Mouse (Mus musculus) CH12.LX (cell line): ENCODE measurements around the gene Tmem9.

Experiments used
- CTCF ChIP-seq, 2 experiments: IDR thresholded peaks in 1 of 2; conservative IDR thresholded peaks in 1 of 2; 2 replicates each; pipeline ENCODE4 v1.5.1; 2011 to 2012; ENCODE audit warnings: low read depth in 2 of 2, low read length in 2 of 2, improper control_type of control experiment in 1 of 2, inconsistent platforms in 1 of 2, mild to moderate bottlenecking in 1 of 2, moderate library complexity in 1 of 2
- ELF1 ChIP-seq: IDR thresholded peaks from 2 replicates; pipeline ENCODE4 v1.6.1; 2014; ENCODE audit warnings: low read depth, mild to moderate bottlenecking, inconsistent platforms, low read length, improper control_type of control experiment
- EP300 ChIP-seq: IDR thresholded peaks from 2 replicates; pipeline ENCODE4 v1.6.1; 2011; ENCODE audit warnings: low read length, improper control_type of control experiment
- IRF4 ChIP-seq: IDR thresholded peaks from 2 replicates; pipeline ENCODE4 v1.6.1; 2014; ENCODE audit warnings: low read depth, mild to moderate bottlenecking, inconsistent platforms, low read length, improper control_type of control experiment
- JUND ChIP-seq: conservative IDR thresholded peaks from 2 replicates; pipeline ENCODE4 v1.6.1; 2011; ENCODE audit warnings: low read depth, low read length, improper control_type of control experiment
- MAX ChIP-seq: IDR thresholded peaks from 2 replicates; pipeline ENCODE4 v1.6.1; 2011; ENCODE audit warnings: low read length, improper control_type of control experiment
- PAX5 ChIP-seq: IDR thresholded peaks from 2 replicates; pipeline ENCODE4 v1.6.1; 2012; ENCODE audit warnings: low read length, inconsistent platforms, mixed read lengths
- ZMIZ1 ChIP-seq: IDR thresholded peaks from 2 replicates; pipeline ENCODE4 v1.6.1; 2012; ENCODE audit warnings: low read depth, mild to moderate bottlenecking, inconsistent platforms, low read length, improper control_type of control experiment

GRCm38 (mm10) chr1:136017307-136017706 lies 9.4 kb downstream of the Tmem9 start:
- TF ChIP-seq CTCF (conservative IDR thresholded peaks at IDR 0.05 in 1 of 2, IDR thresholded peaks at IDR 0.05 in 1 of 2; ENCODE audit: low read depth in 2 of 2, low read length in 2 of 2) (no peak), PAX5 (no peak), IRF4 (no peak), ZMIZ1 (no peak), ELF1 (no peak), MAX (no peak), EP300 (no peak), JUND (no peak)
